Mouse (Mus musculus) B cell, adult 67 days (primary cell): ENCODE results near the gene Msi2. TPM values are rescaled to one million over a fixed set of nuclear protein-coding genes. Genes with fewer than 3 reads are reported as not detected.

Experiments used
- total RNA-seq, 2 experiments: library from RNA; stranded (reverse); gene quantifications; 4 replicates each; pipeline ENCODE4 v1.2.4; 2023

The Msi2 gene
- 100 to 1,000 TPM; 156 to 172 TPM for total RNA-seq

DNA sequence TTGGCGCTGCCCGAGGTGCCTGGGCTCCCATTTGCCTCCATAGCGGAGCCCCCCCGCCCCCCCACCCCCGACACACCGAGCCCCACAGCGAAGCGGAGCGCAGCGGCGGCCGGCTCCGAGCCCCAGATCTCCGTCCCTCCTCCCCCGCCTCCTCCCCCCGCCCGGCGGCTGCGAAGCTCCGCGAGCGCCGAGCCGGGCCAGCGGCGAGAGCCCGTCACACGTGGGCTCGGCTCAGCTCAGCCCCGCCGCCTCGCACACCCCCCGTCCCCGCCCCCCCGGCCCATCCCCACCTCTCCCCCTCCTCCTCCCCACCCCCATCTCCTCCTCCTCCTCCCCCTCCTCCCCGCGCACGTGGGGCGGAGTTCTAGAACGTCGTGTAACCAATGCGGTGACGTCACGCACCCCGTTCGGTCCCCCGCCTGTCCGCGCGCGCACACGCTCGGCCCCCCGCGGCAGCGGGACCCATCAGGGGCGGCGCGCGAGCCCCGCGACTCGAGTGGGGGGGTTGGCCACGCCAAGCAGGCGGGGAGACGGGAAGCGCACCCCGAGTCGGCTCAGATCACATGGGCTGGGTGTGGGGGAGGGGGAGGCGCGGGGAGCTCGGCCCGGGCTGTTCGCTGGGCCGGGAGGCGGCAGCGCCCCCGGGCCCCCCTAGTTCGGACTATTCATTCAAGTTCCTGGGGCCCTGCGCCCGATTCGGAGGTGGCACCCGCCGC, at the start of gene Msi2:
Gene Msi2 (minus strand): TSS at position 464 of the 716 bp plus-strand sequence.

DNA sequence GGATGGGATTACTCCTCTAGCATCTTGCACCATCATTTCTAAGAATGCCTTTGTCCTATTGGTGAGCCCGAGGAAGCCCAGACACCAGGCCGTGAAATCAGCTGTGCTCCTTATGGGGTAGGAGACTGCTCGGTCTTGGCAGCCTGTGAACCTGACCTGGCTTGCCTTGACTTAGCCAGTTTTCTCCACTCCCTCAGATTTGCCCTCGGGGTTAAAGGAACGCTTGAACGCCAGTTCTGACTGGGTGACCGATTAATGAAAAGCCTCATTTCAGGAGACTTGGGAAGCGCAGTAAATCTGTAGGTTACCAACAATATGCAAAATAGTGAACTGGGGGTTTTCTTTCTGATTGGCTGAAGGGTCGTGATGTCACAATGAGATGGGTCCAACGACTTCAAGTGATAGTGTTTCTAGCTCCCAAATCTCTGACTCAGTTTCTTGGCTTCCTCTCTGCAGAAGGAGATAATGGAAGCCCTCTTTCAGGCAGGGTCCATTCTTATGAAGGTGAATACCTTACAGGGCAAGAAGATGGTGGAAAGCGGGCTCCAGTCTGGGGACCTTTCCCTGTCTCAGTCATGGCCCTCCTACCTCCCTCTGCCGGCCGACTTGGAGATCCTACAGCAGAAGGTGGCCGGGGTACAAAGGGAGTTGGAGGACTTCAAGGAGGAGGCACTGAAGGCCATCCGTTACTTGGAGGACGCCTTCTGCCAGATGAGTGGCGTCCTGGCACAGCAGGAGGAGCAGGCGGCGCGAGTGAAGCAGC, 424.5 kb downstream of the Msi2 start, which contains the start of gene Ccdc182:
Gene Ccdc182 (plus strand): TSS at position 428 of the 763 bp plus-strand sequence.

Other genes starting within 250 kb of the Msi2 start
- 1 to 10 TPM in 1 of 2 experiments, under 1 TPM in 1; 0.81 to 1.2 TPM for gene Akap1, start 146.1 kb upstream of the Msi2 start, total RNA-seq
- gene Scpep1, start 237.0 kb upstream of the Msi2 start, total RNA-seq, result 10 to 100 TPM; 67.2 to 78.9 TPM
- not detected for gene Elobl, start 248.4 kb upstream of the Msi2 start, total RNA-seq